Mouse (Mus musculus) intestine, embryonic 15.5 days (tissue): ENCODE measurements around the gene Tbc1d4. TPM values are rescaled to one million over a fixed set of nuclear protein-coding genes. Genes with fewer than 3 reads are reported as not detected.
A peak's percentile ranks its signal among the peaks of the same experiment; 100 is the strongest.

ENCODE experiments used
- ATAC-seq: fragments of 200-750 bp; cut with Nextera tagmentation; 2 replicates; pipeline ENCODE4 v1.8.0; 2017; ENCODE audit warnings: moderate TSS enrichment, moderate library complexity
- H3K27ac ChIP-seq: fragments of 300-500 bp; sonication (generic); 2 replicates; pipeline ENCODE4 v1.5.1; 2015; ENCODE audit warnings: mild to moderate bottlenecking, inconsistent platforms
- H3K27me3 ChIP-seq: fragments of 300-500 bp; sonication (generic); replicated peaks from 2 replicates; pipeline ENCODE4 v1.6.1; 2015; ENCODE audit warnings: inconsistent platforms
- H3K36me3 ChIP-seq: fragments of 300-500 bp; sonication (generic); 2 replicates; pipeline ENCODE4 v1.6.1; 2015; ENCODE audit warnings: inconsistent platforms
- H3K4me1 ChIP-seq: fragments of 300-500 bp; sonication (generic); replicated peaks from 2 replicates; pipeline ENCODE4 v1.6.1; 2015; ENCODE audit warnings: inconsistent platforms
- H3K4me2 ChIP-seq: fragments of 300-500 bp; sonication (generic); replicated peaks from 2 replicates; pipeline ENCODE4 v1.6.1; 2015; ENCODE audit warnings: mild to moderate bottlenecking, inconsistent platforms
- H3K4me3 ChIP-seq: fragments of 300-500 bp; sonication (generic); replicated peaks from 2 replicates; pipeline ENCODE4 v1.5.1; 2015; ENCODE audit warnings: inconsistent platforms
- H3K9ac ChIP-seq: fragments of 300-500 bp; sonication (generic); 2 replicates; pipeline ENCODE4 v1.6.1; 2015; ENCODE audit warnings: inconsistent platforms
- H3K9me3 ChIP-seq: fragments of 300-500 bp; sonication (generic); 2 replicates; pipeline ENCODE4 v1.6.1; 2016; ENCODE audit warnings: inconsistent platforms
- WGBS: fragments of 180-500 bp; shearing (Covaris S2); methylation state at CpG from one replicate; pipeline ENCODE4 v1.1.7; 2015; 5-methylcytosine and 5-hydroxymethylcytosine counted together
- polyA plus RNA-seq: library from polyadenylated mRNA; unstranded; fragments of >200 nt; fragmentation: Nextera tagmentation; extraction: Ambion mirVana; gene quantifications from 2 replicates; pipeline ENCODE4 v1.2.1, GENCODE M21; 2015

The Tbc1d4 gene
- polyA plus RNA-seq, 1 experiment from 2014 or later, result 8.9 TPM

DNA sequence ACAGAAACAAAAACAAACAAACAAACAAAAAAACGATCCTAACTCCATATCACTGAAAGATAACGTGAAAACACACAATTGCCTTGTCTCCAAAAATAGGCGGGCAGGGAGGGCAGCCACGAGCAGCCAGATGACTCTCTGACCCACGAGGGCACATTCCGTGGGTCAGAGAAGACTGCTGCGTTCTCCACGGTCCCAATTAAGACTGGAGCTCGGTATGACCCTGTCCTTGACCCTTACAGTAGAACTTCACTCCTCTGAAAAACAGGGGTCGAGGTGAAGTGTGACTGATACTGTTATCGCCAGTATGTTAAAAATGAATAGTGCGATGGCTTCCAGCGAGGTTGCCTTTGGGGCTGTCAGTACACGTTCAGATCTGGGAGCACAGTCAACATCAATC, 90.7 kb downstream of the Tbc1d4 start:
- no peak for ATAC-seq

GRCm38 (mm10) chr14:101517801-101518200, 91.2 kb downstream of the Tbc1d4 start:
- Histone ChIP-seq H3K4me3 (no peak overlapping the region), H3K4me2 (no peak overlapping the region), H3K4me1 (no peaks in the 10 kb centered on the region), H3K27ac (no peak overlapping the region), H3K9ac (no peak overlapping the region), H3K9me3 (no peaks in the 10 kb centered on the region), H3K27me3 (no peaks in the 10 kb centered on the region), H3K36me3 (no peaks in the 10 kb centered on the region)
- WGBS, result 71% methylated on average over 6 of the region's 6 CpGs
- ATAC-seq, result no peak

More for the DNA sequence above, 90.7 kb downstream of the Tbc1d4 start:
- Histone ChIP-seq H3K4me3 (no peak overlapping the region), H3K9me3 (no peaks in the 10 kb centered on the region), H3K36me3 (no peaks in the 10 kb centered on the region), H3K4me2 (no peak overlapping the region), H3K4me1 (no peaks in the 10 kb centered on the region), H3K9ac (no peak overlapping the region), H3K27me3 (no peaks in the 10 kb centered on the region), H3K27ac (no peak overlapping the region)
- 69% methylated on average over 14 of the region's 14 CpGs for WGBS

- no peak overlapping the region for H3K27ac ChIP-seq
- no peak overlapping the region for H3K9ac ChIP-seq
- no peaks in the 10 kb centered on the region for H3K27me3 ChIP-seq
- H3K36me3 ChIP-seq, result no peaks in the 10 kb centered on the region
- H3K4me2 ChIP-seq, result no peak overlapping the region
- ATAC-seq, result no peak
- 24% methylated on average over 5 of the region's 5 CpGs for WGBS
- H3K4me1 ChIP-seq, result no peaks in the 10 kb centered on the region
- no peak overlapping the region for H3K4me3 ChIP-seq
- H3K9me3 ChIP-seq, result no peaks in the 10 kb centered on the region
These were observed 91.7 kb downstream of the Tbc1d4 start for GRCm38 (mm10) chr14:101517341-101517740.

- no peak overlapping the region for H3K9ac ChIP-seq
- 31% methylated on average over 5 of the region's 5 CpGs for WGBS
- H3K4me1 ChIP-seq, result no peaks in the 10 kb centered on the region
- H3K27me3 ChIP-seq, result no peaks in the 10 kb centered on the region
- H3K4me2 ChIP-seq, result no peak overlapping the region
- H3K4me3 ChIP-seq, result no peak overlapping the region
- no peak for ATAC-seq
- H3K36me3 ChIP-seq, result no peaks in the 10 kb centered on the region
- H3K9me3 ChIP-seq, result no peaks in the 10 kb centered on the region
- H3K27ac ChIP-seq, result no peak overlapping the region
These were observed 92.1 kb downstream of the Tbc1d4 start for GRCm38 (mm10) chr14:101516864-101517263.

- no peaks in the 10 kb centered on the region for H3K9me3 ChIP-seq
- no peak overlapping the region for H3K4me3 ChIP-seq
- H3K36me3 ChIP-seq, result no peaks in the 10 kb centered on the region
- 88% methylated on average over 11 of the region's 11 CpGs for WGBS
- H3K27ac ChIP-seq, result no peak overlapping the region
- H3K9ac ChIP-seq, result no peak overlapping the region
- H3K27me3 ChIP-seq, result no peaks in the 10 kb centered on the region
- H3K4me2 ChIP-seq, result no peak overlapping the region
- ATAC-seq, result no peak
- no peaks in the 10 kb centered on the region for H3K4me1 ChIP-seq
These were observed 93.0 kb downstream of the Tbc1d4 start for GRCm38 (mm10) chr14:101516031-101516430.

- no peak for ATAC-seq
- H3K27me3 ChIP-seq, result no peaks in the 10 kb centered on the region
- WGBS, result 75% methylated on average over 4 of the region's 4 CpGs
- H3K36me3 ChIP-seq, result no peaks in the 10 kb centered on the region
- no peak overlapping the region for H3K9ac ChIP-seq
- no peaks in the 10 kb centered on the region for H3K4me1 ChIP-seq
- no peak overlapping the region for H3K27ac ChIP-seq
- no peaks in the 10 kb centered on the region for H3K9me3 ChIP-seq
- no peak overlapping the region for H3K4me2 ChIP-seq
- H3K4me3 ChIP-seq, result no peak overlapping the region
These were observed 93.7 kb downstream of the Tbc1d4 start for GRCm38 (mm10) chr14:101515271-101515670.

- no peak overlapping the region for H3K9ac ChIP-seq
- no peaks in the 10 kb centered on the region for H3K4me1 ChIP-seq
- H3K4me2 ChIP-seq, result no peak overlapping the region
- H3K4me3 ChIP-seq, result no peak overlapping the region
- no peaks in the 10 kb centered on the region for H3K27me3 ChIP-seq
- H3K9me3 ChIP-seq, result no peaks in the 10 kb centered on the region
- WGBS, result 65% methylated on average over 5 of the region's 5 CpGs
- ATAC-seq, result no peak
- H3K36me3 ChIP-seq, result no peaks in the 10 kb centered on the region
- H3K27ac ChIP-seq, result no peak overlapping the region
These were observed 94.4 kb downstream of the Tbc1d4 start for GRCm38 (mm10) chr14:101514557-101514971.

- Histone ChIP-seq H3K9ac (no peak overlapping the region), H3K36me3 (no peaks in the 10 kb centered on the region), H3K4me1 (no peaks in the 10 kb centered on the region), H3K9me3 (no peaks in the 10 kb centered on the region), H3K27ac (no peak overlapping the region), H3K4me3 (no peak overlapping the region), H3K27me3 (no peaks in the 10 kb centered on the region), H3K4me2 (no peak overlapping the region)
- peak; percentile 31; the same call in 1 of the 2 replicates for ATAC-seq
- 59% methylated on average over 11 of the region's 11 CpGs for WGBS
These were observed 95.8 kb downstream of the Tbc1d4 start for GRCm38 (mm10) chr14:101513163-101513562.

DNA sequence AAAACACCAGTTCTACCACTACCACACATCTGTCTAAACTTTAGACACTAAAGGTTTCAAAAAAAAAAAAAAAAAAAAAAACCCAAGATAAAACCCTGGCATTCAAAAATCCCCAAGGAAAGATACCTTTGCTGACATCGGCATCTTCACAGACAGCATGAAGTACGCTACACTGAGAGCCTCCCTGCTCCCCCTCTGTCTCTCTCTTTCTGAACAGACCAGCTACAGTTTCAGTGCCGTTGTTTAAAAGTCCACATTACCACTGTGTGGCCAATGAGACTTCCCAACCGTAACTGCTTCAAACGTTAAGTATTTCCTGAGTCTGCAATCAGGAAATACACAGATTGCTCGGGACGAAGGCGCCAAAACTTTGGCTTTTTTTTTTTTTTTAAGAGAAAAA, 97.6 kb downstream of the Tbc1d4 start:
- Histone ChIP-seq H3K9ac (no peak overlapping the region), H3K4me2 (no peak overlapping the region), H3K27me3 (no peaks in the 10 kb centered on the region), H3K36me3 (no peaks in the 10 kb centered on the region), H3K9me3 (no peaks in the 10 kb centered on the region), H3K4me1 (no peaks in the 10 kb centered on the region), H3K27ac (no peak overlapping the region), H3K4me3 (no peak overlapping the region)
- ATAC-seq, result no peak
- WGBS, result 67% methylated on average over 8 of the region's 8 CpGs

- Histone ChIP-seq H3K27me3 (no peaks in the 10 kb centered on the region), H3K9ac (no peak overlapping the region), H3K4me2 (no peak overlapping the region), H3K4me3 (no peak overlapping the region), H3K36me3 (no peaks in the 10 kb centered on the region), H3K27ac (no peak overlapping the region), H3K9me3 (no peaks in the 10 kb centered on the region), H3K4me1 (no peaks in the 10 kb centered on the region)
- 76% methylated on average over 13 of the region's 13 CpGs for WGBS
- no peak for ATAC-seq
These were observed 98.3 kb downstream of the Tbc1d4 start for GRCm38 (mm10) chr14:101510540-101511313.

- Histone ChIP-seq H3K4me2 (no peak overlapping the region), H3K4me3 (no peak overlapping the region), H3K9ac (no peak overlapping the region), H3K27ac (no peak overlapping the region), H3K27me3 (no peaks in the 10 kb centered on the region), H3K36me3 (no peaks in the 10 kb centered on the region), H3K9me3 (no peaks in the 10 kb centered on the region), H3K4me1 (no peaks in the 10 kb centered on the region)
- no peak for ATAC-seq
- 71% methylated on average over 7 of the region's 7 CpGs for WGBS
These were observed 99.2 kb downstream of the Tbc1d4 start for GRCm38 (mm10) chr14:101509759-101510158.

DNA sequence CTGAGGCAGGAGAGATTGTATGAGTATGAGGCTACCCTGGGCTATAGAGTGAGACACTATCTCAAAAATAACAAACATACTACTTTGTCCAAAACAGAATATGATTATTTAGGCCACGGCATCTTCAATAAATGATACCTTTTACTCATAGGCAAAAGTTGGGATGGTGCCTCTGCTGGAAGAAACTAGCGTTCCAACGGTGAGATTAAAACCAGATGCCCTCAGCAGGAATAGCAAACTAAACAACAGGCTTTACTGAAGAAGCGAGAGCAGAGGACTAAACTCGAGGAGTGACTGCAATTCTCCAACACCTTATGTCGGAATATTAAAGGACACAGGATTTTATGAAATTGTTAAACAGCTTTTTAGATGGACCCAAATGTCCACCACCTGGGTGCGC, 101.0 kb downstream of the Tbc1d4 start:
- WGBS, result 64% methylated on average over 7 of the region's 7 CpGs
- Histone ChIP-seq H3K9me3 (no peaks in the 10 kb centered on the region), H3K36me3 (no peaks in the 10 kb centered on the region), H3K27ac (no peak overlapping the region), H3K4me2 (no peak overlapping the region), H3K9ac (no peak overlapping the region), H3K4me1 (no peaks in the 10 kb centered on the region), H3K27me3 (no peaks in the 10 kb centered on the region), H3K4me3 (no peak overlapping the region)
- ATAC-seq, result no peak

GRCm38 (mm10) chr14:101507146-101507545, 101.8 kb downstream of the Tbc1d4 start:
- ATAC-seq, result no peak
- Histone ChIP-seq H3K27ac (no peak overlapping the region), H3K27me3 (no peaks in the 10 kb centered on the region), H3K9ac (no peak overlapping the region), H3K4me2 (no peak overlapping the region), H3K4me3 (no peak overlapping the region), H3K36me3 (no peaks in the 10 kb centered on the region), H3K9me3 (no peaks in the 10 kb centered on the region), H3K4me1 (no peaks in the 10 kb centered on the region)
- WGBS, result 86% methylated on average over 17 of the region's 17 CpGs
